Mouse (Mus musculus) MEL (cell line): Measurements from ENCODE around the gene Fam169a. TPM values are rescaled to one million over a fixed set of nuclear protein-coding genes. Genes with fewer than 3 reads are reported as not detected.
"Not testable (repeated sequence)": the region's sequence is repeated elsewhere in the genome, so short reads cannot be mapped to it uniquely, and the experiment has no call there.

Source experiments
- DNase-seq: peaks from one replicate; pipeline ENCODE4 v3.0.0; 2011; ENCODE audit warnings: low read depth, low spot score
- H3K27ac ChIP-seq: 2 replicates; pipeline ENCODE4 v1.5.1; 2012; ENCODE audit warnings: low read depth, mild to moderate bottlenecking, control low read depth, low read length, moderate library complexity; ENCODE audit not compliant: control insufficient read depth
- H3K27me3 ChIP-seq, 2 experiments: fragments of 150-350 bp in 1 of 2; sonication (generic) in 1 of 2; 2 replicates each; pipeline ENCODE4 v1.6.1; 2012; ENCODE audit warnings: low read length in 2 of 2, mild to moderate bottlenecking in 2 of 2, improper control_type of control experiment in 1 of 2, moderate library complexity in 1 of 2; ENCODE audit not compliant: insufficient read depth in 2 of 2, control insufficient read depth in 1 of 2
- H3K36me3 ChIP-seq, 2 experiments: 2 replicates each; pipeline ENCODE4 v1.6.1; 2012 to 2014; ENCODE audit warnings: low read length in 2 of 2, improper control_type of control experiment in 1 of 2, inconsistent platforms in 1 of 2, mild to moderate bottlenecking in 1 of 2; ENCODE audit not compliant: insufficient read depth in 2 of 2, control insufficient read depth in 1 of 2
- H3K4me1 ChIP-seq, 2 experiments: fragments of 150-350 bp in 1 of 2; sonication (generic) in 1 of 2; 2 replicates each; pipeline ENCODE4 v1.6.1; 2012; ENCODE audit warnings: low read length in 2 of 2, improper control_type of control experiment in 1 of 2, mild to moderate bottlenecking in 1 of 2; ENCODE audit not compliant: insufficient read depth in 2 of 2, control insufficient read depth in 1 of 2
- H3K4me3 ChIP-seq, 2 experiments: fragments of 150-350 bp in 1 of 2; sonication (generic) in 1 of 2; 2 replicates each; pipeline ENCODE4 v1.5.1; 2012; ENCODE audit warnings: low read depth in 2 of 2, low read length in 2 of 2, mild to moderate bottlenecking in 2 of 2, moderate library complexity in 2 of 2, control low read depth in 1 of 2, improper control_type of control experiment in 1 of 2; ENCODE audit not compliant: control insufficient read depth in 1 of 2, insufficient read depth in 1 of 2
- H3K79me2 ChIP-seq: 2 replicates; pipeline ENCODE4 v1.6.1; 2012; ENCODE audit warnings: mild to moderate bottlenecking, low read length, moderate library complexity; ENCODE audit not compliant: control insufficient read depth, poor library complexity, insufficient read depth
- H3K9ac ChIP-seq: 2 replicates; pipeline ENCODE4 v1.6.1; 2012; ENCODE audit warnings: low read depth, mild to moderate bottlenecking, control low read depth, low read length, moderate library complexity; ENCODE audit not compliant: control insufficient read depth, poor library complexity, severe bottlenecking
- H3K9me3 ChIP-seq: fragments of 150-350 bp; sonication (generic); replicated peaks from 2 replicates; pipeline ENCODE4 v1.6.1; 2012; ENCODE audit warnings: mild to moderate bottlenecking, low read length, improper control_type of control experiment, moderate library complexity; ENCODE audit not compliant: insufficient read depth
- CHD1 ChIP-seq: IDR thresholded peaks from 2 replicates; pipeline ENCODE4 v1.6.1; 2012; ENCODE audit warnings: low read depth, mild to moderate bottlenecking, inconsistent platforms, low read length, improper control_type of control experiment
- EP300 ChIP-seq, 2 experiments: IDR thresholded peaks; 2 replicates each; pipeline ENCODE4 v1.6.1; 2011; ENCODE audit warnings: improper control_type of control experiment in 2 of 2, low read length in 2 of 2, low read depth in 1 of 2, mild to moderate bottlenecking in 1 of 2
- ETS1 ChIP-seq: IDR thresholded peaks from 2 replicates; pipeline ENCODE4 v1.6.1; 2012; ENCODE audit warnings: low read depth, mild to moderate bottlenecking, inconsistent platforms, low read length, improper control_type of control experiment, moderate library complexity
- GABPA ChIP-seq: IDR thresholded peaks from 2 replicates; pipeline ENCODE4 v1.6.1; 2012; ENCODE audit warnings: low read depth, mild to moderate bottlenecking, inconsistent platforms, low read length, improper control_type of control experiment, moderate library complexity
- HCFC1 ChIP-seq: IDR thresholded peaks from 2 replicates; pipeline ENCODE4 v1.6.1; 2012; ENCODE audit warnings: low read depth, mild to moderate bottlenecking, inconsistent platforms, low read length, improper control_type of control experiment, moderate library complexity
- JUND ChIP-seq: IDR thresholded peaks from 2 replicates; pipeline ENCODE4 v1.6.1; 2011; ENCODE audit warnings: low read depth, mild to moderate bottlenecking, improper control_type of control experiment, low read length
- MAX ChIP-seq: IDR thresholded peaks from 2 replicates; pipeline ENCODE4 v1.6.1; 2011; ENCODE audit warnings: low read length, improper control_type of control experiment
- MEF2A ChIP-seq: IDR thresholded peaks from 2 replicates; pipeline ENCODE4 v1.6.1; 2014; ENCODE audit warnings: low read depth, mild to moderate bottlenecking, inconsistent platforms, low read length, improper control_type of control experiment; ENCODE audit not compliant: poor library complexity, insufficient replicate concordance, severe bottlenecking; ENCODE audit errors: extremely low read depth
- MXI1 ChIP-seq: IDR thresholded peaks from 2 replicates; pipeline ENCODE4 v1.6.1; 2011; ENCODE audit warnings: mild to moderate bottlenecking, low read depth, low read length, improper control_type of control experiment
- MYB ChIP-seq: IDR thresholded peaks from 2 replicates; pipeline ENCODE4 v1.6.1; 2011; ENCODE audit warnings: mild to moderate bottlenecking, low read depth, low read length, improper control_type of control experiment
- NELFE ChIP-seq: IDR thresholded peaks from 2 replicates; pipeline ENCODE4 v1.6.1; 2011; ENCODE audit warnings: low read depth, low read length, improper control_type of control experiment
- NRF1 ChIP-seq: IDR thresholded peaks from 2 replicates; pipeline ENCODE4 v1.6.1; 2014; ENCODE audit warnings: low read depth, mild to moderate bottlenecking, inconsistent platforms, low read length, improper control_type of control experiment, moderate library complexity; ENCODE audit not compliant: poor library complexity, insufficient read depth, severe bottlenecking
- POLR2A ChIP-seq, 2 experiments: IDR thresholded peaks; 2 replicates each; pipeline ENCODE4 v1.6.1; 2011 to 2012; ENCODE audit warnings: low read length in 2 of 2, mild to moderate bottlenecking in 2 of 2, control low read depth in 1 of 2, improper control_type of control experiment in 1 of 2, low read depth in 1 of 2, moderate library complexity in 1 of 2; ENCODE audit not compliant: control insufficient read depth in 1 of 2, insufficient read depth in 1 of 2, poor library complexity in 1 of 2
- POLR2AphosphoS2 ChIP-seq: IDR thresholded peaks from 2 replicates; pipeline ENCODE4 v1.6.1; 2011; ENCODE audit warnings: low read length, improper control_type of control experiment
- RAD21 ChIP-seq: IDR thresholded peaks from 2 replicates; pipeline ENCODE4 v1.6.1; 2011; ENCODE audit warnings: mild to moderate bottlenecking, low read depth, low read length, improper control_type of control experiment
- RCOR1 ChIP-seq: IDR thresholded peaks from 2 replicates; pipeline ENCODE4 v1.6.1; 2012; ENCODE audit warnings: low read depth, mild to moderate bottlenecking, inconsistent platforms, low read length, improper control_type of control experiment
- SIN3A ChIP-seq: IDR thresholded peaks from 2 replicates; pipeline ENCODE4 v1.6.1; 2012; ENCODE audit warnings: low read length, improper control_type of control experiment, inconsistent platforms
- SMC3 ChIP-seq: IDR thresholded peaks from 2 replicates; pipeline ENCODE4 v1.6.1; 2011; ENCODE audit warnings: low read depth, low read length, improper control_type of control experiment
- UBTF ChIP-seq: IDR thresholded peaks from 2 replicates; pipeline ENCODE4 v1.6.1; 2012; ENCODE audit warnings: low read depth, mild to moderate bottlenecking, inconsistent platforms, low read length, improper control_type of control experiment, moderate library complexity, borderline replicate concordance; ENCODE audit not compliant: insufficient read depth
- USF1 ChIP-seq: IDR thresholded peaks from 2 replicates; pipeline ENCODE4 v1.6.1; 2014; ENCODE audit warnings: low read depth, mild to moderate bottlenecking, inconsistent platforms, low read length, improper control_type of control experiment, moderate library complexity
- ZC3H11A ChIP-seq: IDR thresholded peaks from 2 replicates; pipeline ENCODE4 v1.6.1; 2012; ENCODE audit warnings: low read depth, mild to moderate bottlenecking, inconsistent platforms, low read length, improper control_type of control experiment
- polyA plus RNA-seq, 2 experiments: library from polyadenylated mRNA; stranded (reverse) in 1 of 2; unstranded in 1 of 2; fragments of >175 nt in 1 of 2; fragments of >200 nt in 1 of 2; gene quantifications; 2 replicates each; pipeline versions ENCODE4 v1.2.1 to v1.2.4; 2012; ENCODE audit warnings: low replicate concordance in 2 of 2, low read depth in 1 of 2; ENCODE audit not compliant: insufficient read length in 2 of 2, insufficient read depth in 1 of 2, missing spikeins in 1 of 2
- total RNA-seq: library from RNA; depleted of rRNA; stranded (reverse); fragments of 300-350 nt; gene quantifications from 2 replicates; pipeline ENCODE4 v1.2.3, GENCODE M21; 2012

Gene Fam169a
- total and polyA plus RNA-seq, 3 experiments: 0.62 to 0.89 TPM; not detected in 1

DNA sequence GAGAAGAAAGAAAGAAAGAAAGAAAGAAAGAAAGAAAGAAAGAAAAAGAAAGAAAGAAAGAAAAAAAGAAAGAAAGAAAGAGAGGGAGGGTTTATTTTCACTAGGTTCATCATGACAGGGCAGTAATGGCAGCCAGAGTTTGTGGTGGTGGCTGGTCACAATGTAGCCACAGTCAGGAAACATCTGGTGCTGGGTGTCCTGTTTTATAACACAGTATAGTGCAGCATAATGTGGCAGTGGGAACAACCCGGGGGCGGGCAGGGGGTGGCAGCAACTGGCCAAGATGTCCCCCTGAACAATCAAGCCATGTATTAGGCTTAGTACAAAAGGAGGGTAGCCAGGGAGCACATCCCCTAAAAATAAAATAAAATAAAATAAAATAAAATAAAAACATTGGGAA is 3.7 kb upstream of the Fam169a start:
- no peak overlapping the region for H3K27ac ChIP-seq
- no peaks in the 10 kb centered on the region for H3K9me3 ChIP-seq

DNA sequence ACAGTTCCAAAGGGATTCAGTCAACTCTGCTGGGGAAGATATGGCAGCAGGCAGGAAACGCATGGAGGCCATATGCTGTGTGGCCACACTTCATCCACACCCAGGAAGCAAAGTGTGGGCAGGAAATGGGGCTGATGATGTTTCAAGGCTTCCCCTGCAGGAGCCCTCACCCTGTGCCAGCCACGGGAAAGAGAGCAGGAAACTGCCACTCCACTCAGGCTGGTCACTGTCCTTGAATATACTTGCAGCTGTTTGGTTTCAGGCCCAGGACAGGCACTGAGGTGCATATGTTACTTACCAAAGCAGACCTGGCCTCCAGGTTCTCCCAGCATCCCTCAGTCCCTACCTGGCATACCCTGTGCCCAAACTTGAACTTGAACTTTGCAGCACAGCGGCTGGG is 2.7 kb upstream of the Fam169a start:
- H3K27ac ChIP-seq: no peak overlapping the region
- no peak overlapping the region for H3K4me3 ChIP-seq
- H3K9ac ChIP-seq: no peak overlapping the region

More for the DNA sequence above, 3.7 kb upstream of the Fam169a start:
- Histone ChIP-seq H3K79me2 (no peaks in the 10 kb centered on the region), H3K27me3 (no peaks in the 10 kb centered on the region), H3K4me1 (peaks cover 0 to 2% of the 10 kb centered on the region in 2 experiments; a peak in 1 of 4 replicates), H3K4me3 (no peak overlapping the region)
- DNase-seq: no peak
- no peak for TF ChIP-seq SMC3
- TF ChIP-seq NELFE: no peak
- no peak for TF ChIP-seq MXI1
- TF ChIP-seq POLR2A (IDR thresholded peaks at IDR 0.05; ENCODE audit: control insufficient read depth in 1 of 2, insufficient read depth in 1 of 2, low read depth in 1 of 2, low read length in 2 of 2, poor library complexity in 1 of 2): no peak
- TF ChIP-seq, all 39 proteins: peak for 0
- H3K36me3 ChIP-seq: peaks cover 0 to 4% of the 10 kb centered on the region in 2 experiments; a peak in 1 of 4 replicates
- no peak overlapping the region for H3K9ac ChIP-seq

DNA sequence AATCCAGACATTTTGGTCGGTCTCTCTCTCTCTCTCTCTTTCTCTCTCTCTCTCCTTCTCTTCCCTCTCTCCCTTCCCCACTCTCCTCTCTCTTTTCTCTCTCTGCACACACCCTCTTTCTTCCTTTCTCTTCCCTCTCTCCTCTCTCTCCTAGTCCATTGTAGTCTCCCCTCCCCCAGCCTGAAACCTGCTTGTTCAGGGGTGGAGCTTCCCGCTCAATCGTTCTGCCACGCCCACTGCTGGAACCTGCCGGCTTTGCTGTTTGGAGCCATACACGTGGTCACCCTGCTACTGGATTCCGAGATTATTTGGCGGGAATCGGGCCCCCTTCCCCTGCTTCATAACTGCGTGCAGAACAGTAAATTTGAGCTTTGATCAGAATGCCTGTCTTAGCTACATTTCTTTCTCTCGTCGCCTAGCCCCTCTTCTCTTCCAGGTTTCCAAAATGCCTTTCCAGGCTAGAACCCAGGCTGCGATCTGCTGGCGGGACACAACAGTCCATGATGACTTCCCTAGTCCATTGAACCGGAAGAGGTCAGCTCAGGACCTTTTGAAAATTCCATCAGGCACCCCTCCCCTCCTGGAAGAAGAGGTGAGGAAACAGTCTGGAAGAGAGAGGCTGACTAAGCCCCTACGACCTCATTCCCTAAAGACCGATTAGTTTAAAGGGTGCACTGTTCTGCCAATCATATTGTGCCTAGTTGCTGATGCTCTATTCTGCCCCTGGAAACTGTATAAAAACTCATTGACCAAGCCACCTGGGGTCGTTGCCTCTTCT is 2.1 kb upstream of the Fam169a start:
- H3K27me3 ChIP-seq, DNase-seq, H3K4me1 ChIP-seq, H3K9ac ChIP-seq, H3K27ac ChIP-seq, H3K79me2 ChIP-seq, H3K36me3 ChIP-seq, H3K9me3 ChIP-seq, H3K4me3 ChIP-seq: not testable (repeated sequence)

More for the DNA sequence above, 2.7 kb upstream of the Fam169a start:
- Histone ChIP-seq H3K79me2 (no peaks in the 10 kb centered on the region), H3K4me1 (peaks cover 0 to 2% of the 10 kb centered on the region in 2 experiments; a peak in 1 of 4 replicates), H3K9me3 (no peaks in the 10 kb centered on the region), H3K27me3 (no peaks in the 10 kb centered on the region), H3K36me3 (peaks cover 0 to 4% of the 10 kb centered on the region in 2 experiments; a peak in 1 of 4 replicates)
- TF ChIP-seq ETS1 (no peak), NRF1 (no peak), GABPA (no peak), NELFE (no peak), JUND (no peak), SIN3A (no peak), UBTF (no peak), HCFC1 (no peak), ZC3H11A (no peak), EP300 (IDR thresholded peaks at IDR 0.05; ENCODE audit: low read depth in 1 of 2, low read length in 2 of 2) (no peak), RAD21 (no peak), MEF2A (no peak), POLR2AphosphoS2 (no peak), USF1 (no peak), MYB (no peak), MAX (no peak), CHD1 (no peak), RCOR1 (no peak)
- no peak for DNase-seq
